Mouse (Mus musculus) limb, embryonic 10.5 days (tissue): ENCODE data around the gene Kcnf1. TPM values are rescaled to one million over a fixed set of nuclear protein-coding genes. Genes with fewer than 3 reads are reported as not detected.
A peak's percentile ranks its signal among the peaks of the same experiment; 100 is the strongest.

ENCODE experiments used
- DNase-seq: peaks from one replicate; pipeline ENCODE4 v3.0.0-alpha.2; 2017; ENCODE audit warnings: low spot score
- H3K27ac ChIP-seq: fragments of 300-500 bp; sonication (generic); 2 replicates; pipeline ENCODE4 v1.5.1; 2016; ENCODE audit warnings: mild to moderate bottlenecking
- H3K27me3 ChIP-seq: fragments of 300-500 bp; sonication (generic); 2 replicates; pipeline ENCODE4 v1.6.1; 2016; ENCODE audit warnings: low read depth, mild to moderate bottlenecking; ENCODE audit not compliant: poor library complexity, severe bottlenecking
- H3K36me3 ChIP-seq: fragments of 300-500 bp; sonication (generic); 2 replicates; pipeline ENCODE4 v1.6.1; 2016; ENCODE audit warnings: mild to moderate bottlenecking, moderate library complexity
- H3K4me1 ChIP-seq: fragments of 300-500 bp; sonication (generic); 2 replicates; pipeline ENCODE4 v1.6.1; 2016
- H3K4me3 ChIP-seq: fragments of 300-500 bp; sonication (generic); 2 replicates; pipeline ENCODE4 v1.5.1; 2016; ENCODE audit warnings: mild to moderate bottlenecking, moderate library complexity
- H3K9me3 ChIP-seq: fragments of 300-500 bp; sonication (generic); replicated peaks from 2 replicates; pipeline ENCODE4 v1.6.1; 2016; ENCODE audit warnings: mild to moderate bottlenecking
- WGBS: fragments of 180-500 bp; shearing (Covaris S2); methylation state at CpG from one replicate; pipeline ENCODE4 v1.1.7; 2016; 5-methylcytosine and 5-hydroxymethylcytosine counted together
- polyA plus RNA-seq: library from polyadenylated mRNA; unstranded; fragments of >200 nt; fragmentation: Nextera tagmentation; extraction: Ambion mirVana; gene quantifications from 2 replicates; pipeline ENCODE4 v1.2.1, GENCODE M21; 2016

The Kcnf1 gene
- polyA plus RNA-seq, 1 experiment from 2014 or later, result 0.33 TPM

- 30% methylated on average over 7 of the region's 7 CpGs for WGBS
- DNase-seq, result peak; percentile 49
- Histone ChIP-seq H3K4me1 (peaks cover 12% of the 10 kb centered on the region), H3K27ac (0 out of 2 replicates have a peak overlapping the region, but pooled peaks have one; percentile 37), H3K9me3 (no peaks in the 10 kb centered on the region), H3K36me3 (no peaks in the 10 kb centered on the region), H3K27me3 (no peaks in the 10 kb centered on the region), H3K4me3 (no peak overlapping the region)
Observed at GRCm38 (mm10) chr12:17184303-17184775, 7.7 kb upstream of the Kcnf1 start.

GRCm38 (mm10) chr12:17183788-17184187 is 7.1 kb upstream of the Kcnf1 start:
- no peak for DNase-seq
- Histone ChIP-seq H3K27me3 (no peaks in the 10 kb centered on the region), H3K36me3 (no peaks in the 10 kb centered on the region), H3K27ac (no peak overlapping the region), H3K9me3 (no peaks in the 10 kb centered on the region), H3K4me1 (peaks cover 12% of the 10 kb centered on the region), H3K4me3 (no peak overlapping the region)
- 56% methylated on average over 10 of the region's 10 CpGs for WGBS

- Histone ChIP-seq H3K4me1 (peaks cover 20% of the 10 kb centered on the region), H3K27ac (peak overlapping the region; percentile 78), H3K9me3 (no peaks in the 10 kb centered on the region), H3K4me3 (peak overlapping the region; percentile 56), H3K36me3 (no peaks in the 10 kb centered on the region), H3K27me3 (peaks cover 49% of the 10 kb centered on the region)
- WGBS, result 1% methylated on average over 54 of the region's 54 CpGs
- peak; percentile 80 for DNase-seq
Observed at GRCm38 (mm10) chr12:17176041-17176756, 489 bp downstream of the Kcnf1 start.

- peaks cover 49% of the 10 kb centered on the region for H3K27me3 ChIP-seq
- H3K36me3 ChIP-seq, result no peaks in the 10 kb centered on the region
- no peak for DNase-seq
- peak overlapping the region; percentile 56 for H3K4me3 ChIP-seq
- H3K9me3 ChIP-seq, result no peaks in the 10 kb centered on the region
- 16% methylated on average over 25 of the region's 25 CpGs for WGBS
- no peak overlapping the region for H3K27ac ChIP-seq
- H3K4me1 ChIP-seq, result peaks cover 22% of the 10 kb centered on the region
Observed at GRCm38 (mm10) chr12:17175531-17175951, 1.1 kb downstream of the Kcnf1 start.

GRCm38 (mm10) chr12:17175124-17175523 is 1.6 kb downstream of the Kcnf1 start:
- H3K27ac ChIP-seq, result no peak overlapping the region
- peaks cover 24% of the 10 kb centered on the region for H3K4me1 ChIP-seq
- WGBS, result 73% methylated on average over 20 of the region's 20 CpGs
- H3K27me3 ChIP-seq, result peaks cover 49% of the 10 kb centered on the region
- no peaks in the 10 kb centered on the region for H3K36me3 ChIP-seq
- H3K4me3 ChIP-seq, result peak overlapping the region; percentile 56
- H3K9me3 ChIP-seq, result no peaks in the 10 kb centered on the region
- no peak for DNase-seq

GRCm38 (mm10) chr12:17174134-17174893 is 2.4 kb downstream of the Kcnf1 start:
- Histone ChIP-seq H3K4me3 (no peak overlapping the region), H3K36me3 (no peaks in the 10 kb centered on the region), H3K27me3 (peaks cover 49% of the 10 kb centered on the region), H3K9me3 (no peaks in the 10 kb centered on the region), H3K4me1 (peaks cover 24% of the 10 kb centered on the region), H3K27ac (no peak overlapping the region)
- 74% methylated on average over 10 of the region's 10 CpGs for WGBS
- DNase-seq, result no peak

- Histone ChIP-seq H3K4me3 (no peak overlapping the region), H3K9me3 (no peaks in the 10 kb centered on the region), H3K27me3 (peaks cover 25% of the 10 kb centered on the region), H3K36me3 (no peaks in the 10 kb centered on the region), H3K4me1 (peaks cover 10% of the 10 kb centered on the region), H3K27ac (no peak overlapping the region)
- 87% methylated on average over 10 of the region's 10 CpGs for WGBS
- no peak for DNase-seq
Observed at GRCm38 (mm10) chr12:17170406-17170805, 6.3 kb downstream of the Kcnf1 start.

- Histone ChIP-seq H3K36me3 (no peaks in the 10 kb centered on the region), H3K27ac (no peak overlapping the region), H3K4me1 (peaks cover 9% of the 10 kb centered on the region; the same call in 1 of the 2 replicates), H3K9me3 (no peaks in the 10 kb centered on the region), H3K4me3 (no peak overlapping the region), H3K27me3 (no peaks in the 10 kb centered on the region)
- 92% methylated on average over 2 of the region's 2 CpGs for WGBS
- no peak for DNase-seq
Observed at GRCm38 (mm10) chr12:17166116-17166515, 10.6 kb downstream of the Kcnf1 start.

GRCm38 (mm10) chr12:17163996-17164395 is 12.7 kb downstream of the Kcnf1 start:
- no peaks in the 10 kb centered on the region for H3K9me3 ChIP-seq
- H3K27ac ChIP-seq, result no peak overlapping the region
- whole genome bisulfite sequencing, result 89% methylated on average over 3 of the region's 3 CpGs
- no peak overlapping the region for H3K4me3 ChIP-seq
- H3K4me1 ChIP-seq, result peaks cover 5% of the 10 kb centered on the region; the same call in 1 of the 2 replicates
- no peaks in the 10 kb centered on the region for H3K27me3 ChIP-seq
- no peaks in the 10 kb centered on the region for H3K36me3 ChIP-seq
- no peak for DNase-seq

- Histone ChIP-seq H3K9me3 (no peaks in the 10 kb centered on the region), H3K36me3 (no peaks in the 10 kb centered on the region), H3K27me3 (no peaks in the 10 kb centered on the region), H3K4me1 (no peaks in the 10 kb centered on the region), H3K27ac (no peak overlapping the region), H3K4me3 (no peak overlapping the region)
- no peak for DNase-seq
- 90% methylated on average over 7 of the region's 7 CpGs for WGBS
Observed at GRCm38 (mm10) chr12:17159549-17159948, 17.1 kb downstream of the Kcnf1 start.

GRCm38 (mm10) chr12:17157558-17157957 is 19.1 kb downstream of the Kcnf1 start:
- Histone ChIP-seq H3K36me3 (no peaks in the 10 kb centered on the region), H3K27me3 (no peaks in the 10 kb centered on the region), H3K27ac (no peak overlapping the region), H3K4me3 (no peak overlapping the region), H3K4me1 (no peaks in the 10 kb centered on the region), H3K9me3 (no peaks in the 10 kb centered on the region)
- DNase-seq, result no peak
- 86% methylated on average over 15 of the region's 15 CpGs for WGBS

- Histone ChIP-seq H3K9me3 (no peaks in the 10 kb centered on the region), H3K36me3 (no peaks in the 10 kb centered on the region), H3K27ac (no peak overlapping the region), H3K4me3 (no peak overlapping the region), H3K4me1 (no peaks in the 10 kb centered on the region), H3K27me3 (no peaks in the 10 kb centered on the region)
- WGBS, result 83% methylated on average over 1 of the region's 1 CpGs
- DNase-seq, result no peak
Observed at GRCm38 (mm10) chr12:17155781-17156180, 20.9 kb downstream of the Kcnf1 start.

- no peaks in the 10 kb centered on the region for H3K9me3 ChIP-seq
- H3K4me3 ChIP-seq, result no peak overlapping the region
- 86% methylated on average over 7 of the region's 7 CpGs for WGBS
- H3K27me3 ChIP-seq, result no peaks in the 10 kb centered on the region
- H3K27ac ChIP-seq, result no peak overlapping the region
- H3K4me1 ChIP-seq, result peaks cover 7% of the 10 kb centered on the region
- no peak for DNase-seq
- H3K36me3 ChIP-seq, result no peaks in the 10 kb centered on the region
Observed at GRCm38 (mm10) chr12:17152840-17153239, 23.8 kb downstream of the Kcnf1 start.
